Mouse (Mus musculus): ENCODE data around the gene Arhgap23.
A peak's percentile ranks its signal among the peaks of the same experiment; 100 is the strongest.

Arhgap23 gene

DNA sequence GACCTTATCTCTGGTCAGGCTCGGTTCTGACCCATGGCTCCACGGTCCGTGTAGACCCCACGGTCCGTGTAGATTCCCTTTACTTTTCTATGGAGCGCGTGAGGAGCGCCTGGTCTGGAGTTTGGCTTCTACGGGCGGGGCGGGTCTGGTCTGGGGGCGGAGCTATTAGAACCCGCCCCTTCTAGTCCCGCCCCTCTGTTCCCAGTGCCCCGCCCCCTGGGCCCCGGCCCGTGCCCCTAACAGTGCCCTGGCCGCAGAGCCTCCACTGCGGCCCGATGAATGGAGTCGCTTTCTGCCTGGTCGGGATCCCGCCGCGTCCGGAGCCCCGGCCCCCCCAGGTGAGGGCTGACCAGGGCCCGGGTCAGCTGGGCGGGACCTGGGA lies at the start of gene Arhgap23:
Gene Arhgap23 (plus strand): TSS at position 204 of the 382 bp plus-strand sequence.
- DNase-seq (ENCODE audit: low read depth, low spot score) = peak; percentile 63

DNA sequence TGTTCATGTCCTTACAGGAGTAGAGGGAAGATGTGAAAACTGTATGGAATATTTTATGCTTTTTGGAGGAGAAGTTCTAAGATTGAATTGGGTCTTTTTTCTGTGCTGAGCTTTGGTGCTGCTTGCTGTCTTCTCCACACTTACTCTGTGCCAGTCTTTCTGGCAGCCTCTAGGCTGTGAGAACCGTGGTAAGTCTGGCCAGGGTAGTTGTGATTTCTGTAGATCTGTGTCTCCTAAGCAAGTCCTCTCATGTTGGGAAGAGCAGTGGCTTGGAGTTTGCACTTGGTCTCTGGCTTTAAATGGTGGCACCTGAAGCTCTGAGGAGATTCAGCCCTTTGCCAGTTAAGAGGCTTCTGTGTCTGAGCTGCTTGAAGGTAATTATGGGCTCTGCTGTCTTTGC lies 49.8 kb upstream of the Arhgap23 start:
- DNase-seq (ENCODE audit: low read depth, low spot score) = no peak

DNA sequence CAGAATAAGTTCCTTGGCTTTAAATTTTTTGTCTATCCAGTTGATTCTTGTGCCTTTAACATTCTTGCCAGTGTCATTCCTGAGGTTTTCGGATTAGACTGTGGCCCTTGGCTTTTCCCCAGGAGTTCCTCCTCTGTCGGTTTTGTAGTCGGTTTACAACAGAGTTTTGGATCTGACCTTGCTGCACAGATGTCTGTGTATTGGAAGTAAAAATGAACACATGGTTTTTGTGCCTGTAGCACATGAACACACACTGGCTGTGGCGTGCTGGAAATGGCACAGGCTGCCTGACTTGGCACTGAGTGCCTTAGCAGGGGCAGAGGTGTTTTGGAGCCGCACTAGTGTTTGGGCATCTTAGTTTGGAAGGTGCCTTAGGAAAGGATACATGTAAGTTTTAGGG lies 46.8 kb upstream of the Arhgap23 start:
- DNase-seq (ENCODE audit: low read depth, low spot score) = no peak

DNA sequence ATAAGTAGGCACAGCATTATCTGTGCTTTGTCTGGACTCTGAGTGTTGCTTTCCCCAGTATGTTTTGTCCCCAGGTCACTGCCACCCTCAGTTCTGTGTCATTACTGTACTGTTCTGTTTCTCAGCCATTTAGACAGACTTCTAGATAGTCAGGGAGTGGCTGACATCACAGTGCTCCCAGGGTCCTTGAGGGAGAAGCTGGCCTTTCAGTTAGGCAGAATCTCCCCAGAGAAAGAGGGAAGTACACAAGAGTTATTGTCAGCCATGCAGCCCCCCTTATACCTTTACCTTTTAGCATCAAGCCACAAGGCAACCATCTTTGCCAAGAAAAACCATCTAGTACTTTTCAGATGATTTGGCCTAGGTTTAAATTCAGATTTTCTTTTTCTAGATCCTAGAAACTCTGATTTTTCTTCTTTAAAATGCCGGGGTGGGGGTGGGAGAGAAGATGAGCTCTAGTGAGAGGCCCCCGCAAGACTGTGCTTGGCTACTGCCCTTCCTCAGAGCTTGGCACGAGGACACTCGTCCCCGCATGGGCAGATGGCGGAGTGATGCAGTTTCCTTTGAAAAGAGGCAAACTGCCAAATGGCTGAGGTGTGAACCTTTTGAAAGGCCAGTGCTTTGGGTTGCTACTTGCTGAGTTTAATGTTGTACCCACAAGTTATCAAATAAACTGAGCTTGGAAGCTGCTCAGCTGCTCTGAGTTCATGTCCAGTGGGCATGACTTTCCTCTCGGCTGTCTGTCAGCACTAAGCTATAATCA lies 44.8 kb upstream of the Arhgap23 start:
- DNase-seq (ENCODE audit: low read depth, low spot score) = no peak

DNA sequence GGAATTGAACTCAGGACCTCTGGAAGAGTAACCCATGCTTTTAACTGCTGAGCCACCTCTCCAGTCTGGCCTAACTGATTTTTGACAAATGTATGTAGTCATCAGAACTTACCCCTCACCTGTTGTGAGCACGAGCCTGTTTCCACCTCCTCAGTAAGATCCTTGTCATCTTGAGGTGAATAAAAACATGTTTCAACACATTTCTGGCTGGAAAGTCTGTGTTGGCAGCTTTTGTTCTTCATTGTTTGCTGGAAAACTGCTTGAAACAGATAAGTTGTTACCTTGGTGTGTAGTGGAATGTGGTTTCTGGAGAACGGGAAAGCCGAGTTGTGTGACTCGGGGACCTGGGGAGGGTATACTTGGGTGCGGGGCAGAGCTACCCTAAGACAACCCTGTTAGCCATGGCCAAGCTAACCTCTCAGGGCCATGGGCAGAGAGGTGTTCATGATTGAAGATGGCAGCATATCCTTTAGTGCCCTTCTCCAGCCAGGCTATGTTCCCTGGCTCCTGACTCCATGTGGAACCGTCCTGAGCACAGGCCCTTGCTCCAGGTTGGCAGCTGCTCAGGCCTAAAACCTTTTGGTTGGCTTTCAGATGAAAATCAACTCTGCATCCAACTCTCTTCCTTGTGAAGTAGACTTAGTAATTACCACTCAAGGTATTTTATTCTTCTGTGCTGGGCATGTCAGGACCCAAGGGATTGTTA lies 43.0 kb upstream of the Arhgap23 start:
- no peak for DNase-seq (ENCODE audit: low read depth, low spot score)

DNA sequence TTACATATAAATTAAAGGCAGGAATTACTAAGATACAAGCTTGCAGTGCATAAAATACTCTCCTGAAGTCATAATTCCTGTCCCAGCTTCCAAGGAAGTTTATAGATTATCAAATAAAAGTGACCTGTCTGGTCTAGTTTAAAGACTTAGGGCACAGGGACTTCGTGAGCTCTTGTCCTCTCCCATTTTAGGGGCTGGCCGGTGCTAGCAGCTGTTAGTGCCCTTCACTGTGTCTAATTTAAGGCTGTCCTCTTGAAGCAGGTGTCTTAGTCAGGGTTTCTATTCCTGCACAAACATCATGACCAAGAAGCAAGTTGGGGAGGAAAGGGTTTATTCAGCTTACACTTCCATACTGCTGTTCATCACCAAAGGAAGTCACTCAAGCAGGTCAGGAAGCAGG lies 41.9 kb upstream of the Arhgap23 start:
- no peak for DNase-seq (ENCODE audit: low read depth, low spot score)

DNA sequence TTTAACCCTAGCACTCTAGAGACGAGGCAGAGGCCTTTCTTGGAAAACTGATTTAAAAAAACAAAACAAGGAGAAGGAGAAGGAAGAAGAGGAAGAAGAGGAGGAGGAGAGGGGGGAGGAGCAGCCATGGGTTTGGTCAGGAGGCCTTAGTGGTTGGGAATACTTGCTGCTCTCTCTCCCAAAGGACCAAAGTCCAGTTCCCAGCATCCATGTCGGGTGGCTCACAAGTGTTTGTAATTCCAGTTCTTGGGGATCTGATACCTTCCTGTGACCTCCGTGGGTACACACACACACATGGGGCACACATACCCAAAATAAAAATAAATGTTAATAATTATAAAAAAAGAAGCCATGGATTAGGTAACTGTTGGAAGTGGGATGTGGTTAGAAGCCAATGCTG lies 35.3 kb upstream of the Arhgap23 start:
- DNase-seq (ENCODE audit: low read depth, low spot score) = no peak

DNA sequence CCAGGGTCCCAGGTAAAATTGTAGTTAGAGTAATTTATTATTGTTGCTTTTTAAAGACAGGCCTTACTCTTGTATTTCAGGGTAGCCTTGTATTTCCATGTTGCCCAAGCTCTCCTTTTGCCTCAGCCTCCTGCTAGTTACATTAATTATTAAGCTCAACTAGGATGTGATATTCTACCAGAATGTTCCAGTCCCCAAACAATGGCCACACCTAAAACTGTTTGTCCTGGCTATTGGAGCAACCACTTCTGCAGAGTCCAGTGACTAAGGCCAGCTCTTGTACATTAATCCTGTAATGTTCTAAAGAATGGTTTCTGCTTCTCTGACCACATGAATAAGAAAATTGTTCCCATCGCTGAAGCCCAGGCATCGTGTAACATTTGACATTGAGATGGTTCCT lies 32.3 kb upstream of the Arhgap23 start:
- no peak for DNase-seq (ENCODE audit: low read depth, low spot score)

DNA sequence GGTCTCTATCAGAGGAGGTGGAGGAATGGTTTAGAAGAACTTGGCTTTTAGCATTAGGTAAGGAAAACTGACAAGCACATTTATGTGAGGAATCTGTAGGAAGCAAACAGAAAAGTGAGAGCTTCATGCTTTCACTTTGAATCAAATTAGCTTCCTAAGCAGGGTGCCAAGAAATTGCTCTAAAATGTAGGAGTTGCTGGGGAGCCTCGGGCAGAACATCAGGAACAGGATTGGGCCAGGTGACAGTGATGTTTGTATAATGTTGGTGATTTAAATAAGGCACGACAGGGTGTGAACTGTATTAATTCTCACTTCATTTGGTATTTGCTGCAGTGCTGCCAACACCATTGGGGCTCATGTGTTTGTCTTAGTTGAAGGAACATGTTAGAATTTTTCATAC lies 31.6 kb upstream of the Arhgap23 start:
- no peak for DNase-seq (ENCODE audit: low read depth, low spot score)

DNA sequence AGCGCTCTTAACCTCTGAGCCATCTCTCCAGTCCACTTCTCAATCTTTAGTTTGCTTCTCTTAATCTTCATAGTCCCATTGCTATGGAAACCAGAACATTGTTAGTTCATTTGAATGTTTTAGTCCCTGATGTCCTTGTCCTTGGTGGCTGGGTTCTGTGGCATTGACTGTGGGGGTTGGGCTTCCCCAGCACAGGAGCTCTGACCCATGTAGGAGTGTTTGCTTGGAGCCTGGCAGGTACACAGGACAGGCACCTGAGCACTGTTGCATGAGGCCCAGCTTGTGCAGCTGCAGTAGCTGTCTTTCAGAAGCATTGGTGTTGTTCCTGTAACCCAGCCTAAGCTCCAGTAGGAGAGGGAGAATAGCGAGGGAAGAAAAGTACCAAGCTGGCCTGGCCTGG lies 27.5 kb upstream of the Arhgap23 start:
- no peak for DNase-seq (ENCODE audit: low read depth, low spot score)

DNA sequence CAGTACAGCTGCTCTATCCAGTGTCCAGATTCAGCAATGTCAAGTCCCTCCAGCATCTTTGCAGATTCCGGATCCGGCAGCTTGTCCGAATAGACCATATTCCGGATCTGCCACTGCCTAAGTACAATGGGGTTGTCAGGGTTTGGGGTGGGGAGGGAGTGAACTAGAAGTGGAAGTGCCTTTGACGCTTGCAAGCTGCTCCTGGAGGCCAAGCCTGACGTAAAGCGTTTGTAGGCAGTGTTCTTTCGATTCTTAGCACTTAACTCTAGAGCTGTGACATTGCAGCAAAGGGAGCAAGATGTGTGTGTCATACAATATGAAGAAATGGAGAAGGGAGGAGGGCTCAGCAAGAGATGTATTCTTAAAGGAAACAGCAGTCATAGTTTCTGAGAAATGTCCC lies 26.2 kb upstream of the Arhgap23 start:
- DNase-seq (ENCODE audit: low read depth, low spot score) = no peak

DNA sequence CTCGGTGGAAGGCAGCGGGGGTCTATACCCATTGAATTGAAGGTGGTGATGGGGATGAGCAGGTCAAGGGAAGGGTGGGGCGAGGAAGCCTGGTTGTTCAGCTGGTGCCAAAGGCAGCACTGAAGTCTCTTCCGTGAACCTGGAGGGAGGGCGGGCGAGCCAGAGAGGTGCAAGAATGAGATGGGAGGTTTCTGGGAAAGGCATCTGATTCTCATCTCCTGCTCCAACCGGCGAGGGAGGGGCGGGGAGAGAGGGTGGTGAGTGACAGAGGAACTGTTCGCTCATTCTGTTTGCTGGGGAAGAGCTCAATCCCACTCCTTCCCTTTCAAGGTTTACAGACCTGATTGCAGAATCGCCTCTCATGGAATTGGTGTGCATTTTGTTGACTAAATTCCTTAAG lies 21.7 kb upstream of the Arhgap23 start:
- DNase-seq (ENCODE audit: low read depth, low spot score) = no peak

DNA sequence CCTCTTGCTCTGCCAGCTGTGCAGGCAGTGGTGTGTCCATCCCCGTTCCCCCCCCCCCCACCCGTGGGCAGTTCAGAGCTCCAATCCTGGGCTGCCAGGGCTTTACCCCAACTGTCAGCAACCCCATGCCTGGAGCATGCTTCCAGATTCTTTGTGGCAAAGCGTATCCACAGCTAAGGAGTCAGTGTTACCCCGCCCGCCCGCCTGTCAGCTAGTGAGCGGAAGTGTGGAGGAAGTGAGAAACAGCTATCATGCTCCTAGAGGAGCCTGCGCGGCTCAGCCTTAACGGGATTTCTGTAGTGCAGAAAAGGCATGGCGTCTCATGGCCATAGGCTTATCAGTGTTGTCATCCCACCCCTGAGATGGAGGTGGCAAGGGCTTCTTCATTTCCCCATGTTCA lies 21.2 kb upstream of the Arhgap23 start:
- no peak for DNase-seq (ENCODE audit: low read depth, low spot score)

DNA sequence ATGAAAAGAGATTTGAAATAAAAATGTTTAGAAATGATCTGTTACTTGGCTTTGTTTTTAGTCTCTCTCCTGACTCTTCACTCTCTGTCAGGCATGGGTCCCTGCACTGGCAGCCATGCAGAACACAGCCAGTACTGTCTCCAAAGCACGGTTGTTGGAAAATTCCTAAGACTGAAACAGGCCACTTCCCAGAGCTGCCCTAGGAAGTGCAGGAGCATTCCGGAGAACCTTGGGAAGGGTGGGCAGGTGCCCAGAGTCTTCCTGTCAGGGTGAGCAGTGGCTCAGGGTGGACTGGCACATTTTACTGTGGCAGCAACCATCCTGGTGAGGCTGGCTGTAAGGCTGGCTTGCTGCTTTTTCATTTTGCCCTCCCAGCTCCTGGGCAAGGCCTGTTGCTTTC lies 16.8 kb upstream of the Arhgap23 start:
- DNase-seq (ENCODE audit: low read depth, low spot score) = no peak

DNA sequence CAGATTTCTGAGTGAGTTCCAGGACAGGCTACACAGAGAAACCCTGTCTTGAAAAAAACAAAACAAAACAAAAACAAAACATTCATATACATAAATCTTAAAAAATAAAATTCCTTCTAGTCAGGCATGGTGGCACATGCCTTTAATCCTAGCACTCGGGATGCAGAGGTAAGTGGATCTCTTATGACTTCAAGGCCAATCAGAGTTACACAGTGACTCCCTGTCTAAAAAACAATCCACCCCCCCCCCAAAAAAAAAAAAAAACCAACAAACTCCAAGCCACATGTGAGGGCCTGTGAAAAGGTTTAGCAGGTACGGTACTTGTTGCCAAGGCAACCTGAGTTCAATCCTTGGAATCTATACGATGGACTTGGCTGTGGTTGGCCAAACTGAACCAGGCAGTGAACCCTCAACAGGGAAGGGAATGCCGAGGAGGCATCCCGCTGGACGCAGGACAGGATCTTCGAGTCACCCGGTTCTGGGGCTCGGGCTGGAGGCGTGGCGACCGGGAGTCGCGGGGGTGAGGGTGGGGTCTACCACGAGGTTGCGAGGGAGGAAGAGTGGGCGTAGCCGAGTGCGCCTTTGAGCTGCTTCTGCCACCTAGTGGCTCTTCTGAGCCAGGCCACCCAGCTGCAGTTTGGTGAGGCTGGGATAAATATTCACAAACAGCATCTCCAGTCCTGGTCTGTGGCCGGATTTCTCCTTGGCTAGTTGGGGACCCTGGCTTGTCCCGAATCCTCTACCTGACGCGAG lies 15.2 kb upstream of the Arhgap23 start:
- DNase-seq (ENCODE audit: low read depth, low spot score) = peak; percentile 57

DNA sequence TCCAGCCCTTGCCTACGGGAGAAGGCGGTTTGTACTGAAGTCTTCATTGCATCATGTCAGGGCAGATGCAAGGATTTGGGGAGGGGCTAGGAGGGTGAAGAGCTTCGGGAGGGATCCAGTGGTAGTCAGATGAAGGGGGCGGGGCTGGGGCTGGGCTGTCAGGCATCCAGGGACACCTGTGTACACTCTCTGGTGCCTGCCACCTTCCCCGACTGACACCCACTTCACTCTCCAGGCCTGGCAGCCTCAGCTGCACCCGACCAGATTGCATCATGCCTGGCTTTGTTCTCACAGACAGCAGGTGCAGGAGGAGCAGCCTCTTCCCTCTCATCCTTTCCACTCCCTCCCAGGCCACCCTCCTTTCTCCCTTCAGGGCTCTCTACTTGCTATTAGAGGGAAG lies 14.3 kb upstream of the Arhgap23 start:
- no peak for DNase-seq (ENCODE audit: low read depth, low spot score)

DNA sequence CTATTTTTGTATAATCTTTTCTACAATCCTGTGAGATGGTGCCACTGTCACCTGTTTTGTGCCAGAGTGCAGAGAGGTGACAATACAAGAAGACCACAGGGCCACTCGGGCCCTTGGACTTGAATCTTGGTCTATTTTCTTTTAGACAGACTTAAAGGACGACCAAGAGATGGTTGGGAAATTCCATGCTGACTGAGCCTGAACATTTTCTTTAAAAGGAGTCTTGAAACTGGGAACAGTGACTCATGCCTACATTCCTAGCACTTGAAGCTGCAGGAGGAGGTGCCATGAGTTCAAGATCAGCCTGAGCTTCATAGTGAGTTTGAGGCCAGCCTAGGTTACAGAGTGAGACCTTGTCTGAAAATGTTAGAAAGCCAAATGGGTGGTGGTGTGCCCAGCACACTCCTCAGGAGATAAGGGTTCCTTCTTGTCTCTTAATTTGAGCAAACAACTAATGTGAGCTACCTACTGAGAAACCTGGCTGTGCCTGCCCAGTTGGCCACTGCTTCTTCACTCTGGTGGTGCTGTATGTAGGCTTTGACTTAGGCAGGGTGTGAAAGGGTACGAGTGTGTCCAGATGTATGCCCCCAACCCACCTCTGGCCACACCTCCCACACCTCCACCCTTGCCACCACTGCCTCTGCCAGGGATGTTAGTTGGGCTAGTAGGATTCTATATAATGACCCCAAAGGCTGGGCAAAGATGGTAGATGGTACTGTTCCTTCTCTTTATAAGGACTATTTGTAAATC lies 13.5 kb upstream of the Arhgap23 start:
- no peak for DNase-seq (ENCODE audit: low read depth, low spot score)

DNA sequence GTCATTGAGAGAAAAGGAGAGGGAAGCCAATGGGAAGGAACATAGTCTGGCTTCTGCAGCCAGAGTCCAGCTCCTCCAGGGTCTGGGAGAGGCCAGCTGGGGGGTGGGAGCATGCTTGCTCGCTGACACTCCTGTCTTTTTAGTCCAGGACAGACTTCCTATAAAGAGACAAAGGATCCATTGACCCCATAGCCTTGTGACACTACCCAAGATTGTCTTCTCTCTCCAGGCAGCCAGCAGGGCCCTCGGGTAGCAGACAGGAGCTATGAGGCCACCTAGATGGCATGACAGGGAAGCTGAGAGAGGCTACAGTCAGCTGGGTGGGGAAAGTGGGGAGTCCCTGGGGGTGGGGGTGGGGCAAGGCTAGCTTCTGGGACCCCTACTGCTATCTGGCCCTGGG lies 12.6 kb upstream of the Arhgap23 start:
- no peak for DNase-seq (ENCODE audit: low read depth, low spot score)

DNA sequence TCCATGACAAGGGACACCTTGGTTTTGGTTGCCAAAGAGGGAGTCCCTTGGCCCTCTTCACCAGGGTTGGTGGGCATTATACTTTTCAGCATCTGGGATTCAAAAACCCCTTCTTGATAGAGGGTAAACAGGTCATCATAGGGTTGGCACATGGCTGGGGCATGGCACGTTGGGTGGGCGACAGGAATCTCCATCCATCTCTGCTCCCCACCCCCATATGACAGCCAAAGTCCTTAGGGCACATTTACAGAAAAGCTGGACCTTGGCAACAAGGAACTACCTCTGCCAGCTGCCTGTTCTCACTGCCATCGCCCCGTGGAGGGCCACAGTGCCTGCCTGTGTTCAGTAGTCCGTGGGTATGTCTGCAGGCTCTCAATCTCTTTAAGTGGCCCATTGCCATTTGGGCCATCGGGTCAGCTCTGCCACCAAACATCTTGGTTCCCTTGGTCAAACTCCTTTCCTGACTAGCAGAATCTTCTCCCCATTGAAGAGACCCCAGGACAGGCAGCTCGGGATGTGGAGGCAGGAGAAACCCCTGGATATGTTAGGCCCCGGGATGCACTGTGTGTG lies 11.6 kb upstream of the Arhgap23 start:
- DNase-seq (ENCODE audit: low read depth, low spot score) = no peak

DNA sequence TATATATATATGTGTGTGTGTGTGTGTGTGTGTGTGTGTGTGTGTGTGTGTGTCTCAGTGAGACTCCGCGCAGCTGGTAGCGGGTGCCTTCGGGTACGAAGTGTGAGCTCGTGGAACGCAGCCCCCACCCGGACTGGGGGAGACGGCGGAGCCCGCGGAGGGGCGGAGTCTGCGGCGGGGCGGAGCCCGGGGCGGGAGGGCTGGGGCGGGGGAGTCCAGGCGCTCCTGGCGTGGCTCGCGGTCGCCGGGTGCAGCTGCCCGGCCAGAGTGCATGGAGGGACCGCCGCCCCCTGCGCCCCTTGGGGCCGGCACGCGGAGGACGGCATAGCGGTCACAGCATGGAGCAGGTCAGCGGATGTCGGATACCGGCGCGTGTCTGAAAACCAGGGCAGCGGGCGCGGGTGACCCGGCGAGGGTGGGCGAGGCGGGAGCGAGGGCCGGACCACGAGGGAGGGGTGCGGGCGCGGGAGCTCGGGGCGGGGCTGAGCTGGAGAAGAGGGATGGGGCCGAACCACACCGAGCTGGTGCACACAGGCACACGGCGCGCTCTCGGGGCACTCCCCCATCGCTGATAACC lies 11.1 kb upstream of the Arhgap23 start:
- DNase-seq (ENCODE audit: low read depth, low spot score) = no peak

DNA sequence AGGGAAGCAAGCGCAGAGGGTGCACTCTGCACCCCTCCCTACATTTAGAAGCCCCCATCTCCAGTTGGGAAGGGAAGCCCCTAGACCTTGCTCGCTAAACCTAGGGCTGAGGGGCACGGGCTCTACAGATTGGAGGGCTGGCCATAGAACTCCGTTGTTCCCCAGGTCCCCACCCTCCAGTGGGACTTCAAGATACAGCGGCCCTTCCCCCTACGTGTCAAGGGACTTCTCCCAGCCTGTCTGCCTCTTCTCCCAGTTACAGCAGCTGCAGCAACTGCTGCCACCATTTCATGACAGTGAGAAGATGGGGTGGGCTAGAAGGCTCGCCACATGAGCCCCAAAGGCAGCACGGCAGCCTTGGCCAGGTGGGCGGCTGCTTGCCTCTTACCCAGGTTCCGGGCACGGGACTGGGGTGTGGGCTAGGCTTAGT lies 10.6 kb upstream of the Arhgap23 start:
- DNase-seq (ENCODE audit: low read depth, low spot score) = no peak
